In genomic region chr5:35795481-35796048, GRCm38 (mm10) we compare ENCODE assay signal across 9 mouse cellular contexts. TPM values are rescaled to one million over a fixed set of nuclear protein-coding genes. Genes with fewer than 3 reads are reported as not detected.
DNase-seq lines count a peak whose midpoint lies in the region; ATAC-seq and TF ChIP-seq lines count a peak whose summit lies in the region.
"Had no signal": no experiment of that assay in that cellular context is flagged by ENCODE, and none has a peak within 500 bp of the region (broad histone marks: within the 10 kb centered on the region; RNA-seq: fewer than 3 reads in every experiment).

No protein-coding gene starts in this region.

- WGBS in embryonic facial prominence, embryonic 10.5 days = 64% methylated on average over 7 of the region's 7 CpGs
- WGBS in heart, embryonic 12.5 days = 51% methylated on average over 7 of the region's 7 CpGs
- 60% methylated on average over 7 of the region's 7 CpGs for WGBS in kidney, embryonic 16.5 days
- 59% methylated on average over 7 of the region's 7 CpGs for WGBS in liver, embryonic 11.5 days
- WGBS in olfactory bulb, adult 2 months = 57% methylated on average over 7 of the region's 7 CpGs

- DNase-seq in CD8-positive naive resting alpha-beta T cell, adult 2 months (ENCODE audit: low read depth in 2 of 2, low spot score in 2 of 2) = peak; percentile 18 to 33
- peak; percentile 74 for DNase-seq in adrenal gland, postnatal 10 days
- DNase-seq in embryonic facial prominence, embryonic 10.5 days (ENCODE audit: low spot score) = peak; percentile 72
- DNase-seq in liver, embryonic 11.5 days (ENCODE audit: low spot score) = peak; percentile 44
- peak; percentile 62 for DNase-seq in thymus, postnatal 4 days

- TF ChIP-seq CTCF in olfactory bulb, adult 2 months (IDR thresholded peaks at IDR 0.05; ENCODE audit: insufficient read depth, low read depth, low read length) = peak; percentile 77; the same call in 1 of the 2 replicates

- H3K9me3 ChIP-seq in embryonic facial prominence, embryonic 10.5 days = no peaks in the 10 kb centered on the region
- no peaks in the 10 kb centered on the region for H3K9me3 ChIP-seq in heart, embryonic 12.5 days (replicated peaks)
- H3K9me3 ChIP-seq in kidney, embryonic 16.5 days (ENCODE audit: low read length) = no peaks in the 10 kb centered on the region
- no peaks in the 10 kb centered on the region for H3K9me3 ChIP-seq in liver, embryonic 11.5 days (ENCODE audit: control insufficient read depth, low read length)
- H3K9me3 ChIP-seq: liver, embryonic 15.5 days had no signal

- no peak for TF ChIP-seq POLR2A in olfactory bulb, adult 2 months (IDR thresholded peaks at IDR 0.05; ENCODE audit: insufficient read depth, low read depth, low read length)

- no peaks in the 10 kb centered on the region for H3K36me3 ChIP-seq in embryonic facial prominence, embryonic 10.5 days (replicated peaks)
- H3K36me3 ChIP-seq in heart, embryonic 12.5 days = no peaks in the 10 kb centered on the region
- H3K36me3 ChIP-seq in kidney, embryonic 16.5 days (ENCODE audit: insufficient read depth, low read length) = no peaks in the 10 kb centered on the region
- no peaks in the 10 kb centered on the region for H3K36me3 ChIP-seq in liver, embryonic 11.5 days (ENCODE audit: control insufficient read depth, insufficient read depth, low read length)
- H3K36me3 ChIP-seq: liver, embryonic 15.5 days had no signal

- ATAC-seq in heart, embryonic 12.5 days (ENCODE audit: insufficient number of reproducible peaks, low FRiP score) = peak; percentile 75
- peak; percentile 78 for ATAC-seq in kidney, embryonic 16.5 days (ENCODE audit: low FRiP score, low TSS enrichment)
- no peak; the same call in 1 of the 2 replicates for ATAC-seq in liver, embryonic 11.5 days (replicated peaks; ENCODE audit: low FRiP score)

- H3K4me3 ChIP-seq in embryonic facial prominence, embryonic 10.5 days = no peak overlapping the region
- no peak overlapping the region for H3K4me3 ChIP-seq in heart, embryonic 12.5 days
- H3K4me3 ChIP-seq in kidney, embryonic 16.5 days (ENCODE audit: low read length) = no peak overlapping the region
- no peak overlapping the region for H3K4me3 ChIP-seq in liver, embryonic 11.5 days (ENCODE audit: low read depth, low read length)
- no peak overlapping the region for H3K4me3 ChIP-seq in olfactory bulb, adult 2 months (ENCODE audit: insufficient read depth, low read depth, low read length)
- H3K4me3 ChIP-seq: liver, embryonic 15.5 days had no signal

- no peak overlapping the region for H3K4me2 ChIP-seq in heart, embryonic 12.5 days
- H3K4me2 ChIP-seq in kidney, embryonic 16.5 days (replicated peaks; ENCODE audit: low read depth, low read length) = no peak overlapping the region
- H3K4me2 ChIP-seq in liver, embryonic 11.5 days = no peak overlapping the region
- H3K4me2 ChIP-seq: liver, embryonic 15.5 days had no signal

- no peaks in the 10 kb centered on the region; the same call in 1 of the 2 replicates for H3K27me3 ChIP-seq in embryonic facial prominence, embryonic 10.5 days (replicated peaks; ENCODE audit: low read depth, poor library complexity, severe bottlenecking)
- H3K27me3 ChIP-seq in heart, embryonic 12.5 days (replicated peaks) = peaks cover 13% of the 10 kb centered on the region
- H3K27me3 ChIP-seq in kidney, embryonic 16.5 days (ENCODE audit: insufficient read depth, low read length) = no peaks in the 10 kb centered on the region
- H3K27me3 ChIP-seq in liver, embryonic 11.5 days (replicated peaks; ENCODE audit: control insufficient read depth, insufficient read depth, low read length) = 0 out of 2 replicates have a peak, but pooled peaks cover 2% of the 10 kb centered on the region
- H3K27me3 ChIP-seq: liver, embryonic 15.5 days had no signal

- 0 out of 2 replicates have a peak, but pooled peaks cover 4% of the 10 kb centered on the region for H3K4me1 ChIP-seq in embryonic facial prominence, embryonic 10.5 days
- H3K4me1 ChIP-seq in heart, embryonic 12.5 days (replicated peaks) = peaks cover 27% of the 10 kb centered on the region
- H3K4me1 ChIP-seq in kidney, embryonic 16.5 days (ENCODE audit: insufficient read depth, low read length) = no peaks in the 10 kb centered on the region
- H3K4me1 ChIP-seq in liver, embryonic 11.5 days (replicated peaks; ENCODE audit: control insufficient read depth, insufficient read depth, low read length) = 0 out of 2 replicates have a peak, but pooled peaks cover 4% of the 10 kb centered on the region
- H3K4me1 ChIP-seq in olfactory bulb, adult 2 months (ENCODE audit: control insufficient read depth, insufficient read depth, low read length) = peaks cover 11% of the 10 kb centered on the region
- H3K4me1 ChIP-seq: liver, embryonic 15.5 days had no signal

- no peak overlapping the region for H3K27ac ChIP-seq in embryonic facial prominence, embryonic 10.5 days (replicated peaks)
- peak overlapping the region; percentile 72 for H3K27ac ChIP-seq in heart, embryonic 12.5 days (ENCODE audit: poor library complexity, severe bottlenecking)
- H3K27ac ChIP-seq in kidney, embryonic 16.5 days (ENCODE audit: low read length) = no peak overlapping the region
- H3K27ac ChIP-seq in liver, embryonic 11.5 days (ENCODE audit: low read depth, low read length) = no peak overlapping the region
- H3K27ac ChIP-seq in olfactory bulb, adult 2 months (ENCODE audit: insufficient read depth, low read depth, low read length) = no peak overlapping the region
- H3K27ac ChIP-seq: liver, embryonic 15.5 days had no signal

- H3K9ac ChIP-seq in heart, embryonic 12.5 days = no peak overlapping the region
- H3K9ac ChIP-seq in kidney, embryonic 16.5 days (replicated peaks; ENCODE audit: low read length) = no peak overlapping the region
- no peak overlapping the region for H3K9ac ChIP-seq in liver, embryonic 11.5 days (ENCODE audit: low read depth, low read length)
- H3K9ac ChIP-seq: liver, embryonic 15.5 days had no signal

RNA-seq across cellular contexts. Expression of gene Ablim2, which starts 37.9 kb away (rescaled TPM):
- total RNA-seq in adrenal gland, postnatal 10 days (2021) = 1 to 10 TPM; 4.0 to 8.9 TPM
- polyA plus RNA-seq in embryonic facial prominence, embryonic 10.5 days (2016; fragmentation: Nextera tagmentation; extraction: Ambion mirVana) = 0.38 and 0.51 TPM in 2 replicates
- polyA plus RNA-seq in heart, embryonic 12.5 days (2016; fragmentation: Nextera tagmentation; extraction: Ambion mirVana) = 3.8 and 3.9 TPM in 2 replicates
- polyA plus RNA-seq in kidney, embryonic 16.5 days (2015; fragmentation: Nextera tagmentation; extraction: Ambion mirVana) = 2.8 and 3.0 TPM in 2 replicates
- polyA plus RNA-seq in liver, embryonic 11.5 days (2014; fragmentation: Nextera tagmentation; extraction: Ambion mirVana) = 0.18 and 0.29 TPM in 2 replicates
- not detected in 2 replicates for polyA plus RNA-seq in olfactory bulb, adult 2 months (2012; ENCODE audit: insufficient read depth, insufficient read length, low replicate concordance, missing spikeins)

RNA-seq across cellular contexts. Expression of gene Sh3tc1, which starts 55.8 kb away (rescaled TPM):
- total RNA-seq in adrenal gland, postnatal 10 days (2021) = 10 to 100 TPM in 1 of 2 experiments, 1 to 10 TPM in 1; 9.5 to 17.6 TPM
- 3.7 and 4.3 TPM in 2 replicates for polyA plus RNA-seq in embryonic facial prominence, embryonic 10.5 days (2016; fragmentation: Nextera tagmentation; extraction: Ambion mirVana)
- polyA plus RNA-seq in heart, embryonic 12.5 days (2016; fragmentation: Nextera tagmentation; extraction: Ambion mirVana) = 10.0 and 10.4 TPM in 2 replicates
- polyA plus RNA-seq in kidney, embryonic 16.5 days (2015; fragmentation: Nextera tagmentation; extraction: Ambion mirVana) = 25.2 and 27.6 TPM in 2 replicates
- 4.0 and 4.3 TPM in 2 replicates for polyA plus RNA-seq in liver, embryonic 11.5 days (2014; fragmentation: Nextera tagmentation; extraction: Ambion mirVana)
- polyA plus RNA-seq in olfactory bulb, adult 2 months (2012; ENCODE audit: insufficient read depth, insufficient read length, low replicate concordance, missing spikeins) = not detected in 2 replicates
